Mouse (Mus musculus): ENCODE data around the gene Slc35b3. TPM values are rescaled to one million over a fixed set of nuclear protein-coding genes. Genes with fewer than 3 reads are reported as not detected.

The Slc35b3 gene
- total RNA-seq, 2 experiments from 2014 or later = 7.2 to 23.1 TPM

GRCm38 (mm10) chr13:38941786-38942185 lies 18.9 kb downstream of the Slc35b3 start:
- no peak for ATAC-seq (replicated peaks; ENCODE audit: low FRiP score, poor library complexity, severe bottlenecking)

- no peak for ATAC-seq (replicated peaks; ENCODE audit: low FRiP score, poor library complexity, severe bottlenecking)
These were observed 19.4 kb downstream of the Slc35b3 start for GRCm38 (mm10) chr13:38941280-38941679.

- ATAC-seq (replicated peaks; ENCODE audit: low FRiP score, poor library complexity, severe bottlenecking) = no peak
These were observed 22.2 kb downstream of the Slc35b3 start for GRCm38 (mm10) chr13:38938433-38938832.

- no peak for ATAC-seq (replicated peaks; ENCODE audit: low FRiP score, poor library complexity, severe bottlenecking)
These were observed 23.7 kb downstream of the Slc35b3 start for GRCm38 (mm10) chr13:38936860-38937471.

GRCm38 (mm10) chr13:38935856-38936446 lies 24.7 kb downstream of the Slc35b3 start:
- no peak for ATAC-seq (replicated peaks; ENCODE audit: low FRiP score, poor library complexity, severe bottlenecking)

- ATAC-seq (replicated peaks; ENCODE audit: low FRiP score, poor library complexity, severe bottlenecking) = no peak
These were observed 30.7 kb downstream of the Slc35b3 start for GRCm38 (mm10) chr13:38929843-38930578.

- ATAC-seq (replicated peaks; ENCODE audit: low FRiP score, poor library complexity, severe bottlenecking) = no peak
These were observed 38.0 kb downstream of the Slc35b3 start for GRCm38 (mm10) chr13:38922676-38923075.

- no peak for ATAC-seq (replicated peaks; ENCODE audit: low FRiP score, poor library complexity, severe bottlenecking)
These were observed 39.4 kb downstream of the Slc35b3 start for GRCm38 (mm10) chr13:38921306-38921705.

- no peak for ATAC-seq (replicated peaks; ENCODE audit: low FRiP score, poor library complexity, severe bottlenecking)
These were observed 42.3 kb downstream of the Slc35b3 start for GRCm38 (mm10) chr13:38918188-38918885.

- ATAC-seq (replicated peaks; ENCODE audit: low FRiP score, poor library complexity, severe bottlenecking) = no peak
These were observed 43.1 kb downstream of the Slc35b3 start for GRCm38 (mm10) chr13:38917556-38917955.

- no peak for ATAC-seq (replicated peaks; ENCODE audit: low FRiP score, poor library complexity, severe bottlenecking)
These were observed 45.9 kb downstream of the Slc35b3 start for GRCm38 (mm10) chr13:38914771-38915170.

- ATAC-seq (replicated peaks; ENCODE audit: low FRiP score, poor library complexity, severe bottlenecking) = no peak
These were observed 68.3 kb downstream of the Slc35b3 start for GRCm38 (mm10) chr13:38892364-38892763.
